Mouse (Mus musculus) hindbrain, embryonic 14.5 days (tissue): ENCODE measurements around the gene Slco3a1. TPM values are rescaled to one million over a fixed set of nuclear protein-coding genes. Genes with fewer than 3 reads are reported as not detected.

ENCODE experiments used
- ATAC-seq: fragments of 200-750 bp; cut with Nextera tagmentation; 2 replicates; pipeline ENCODE4 v1.8.0; 2017; ENCODE audit warnings: moderate number of reproducible peaks, mild to moderate bottlenecking, moderate TSS enrichment, moderate library complexity; ENCODE audit not compliant: low FRiP score
- DNase-seq: peaks from one replicate; pipeline ENCODE4 v3.0.0-alpha.2; 2015; ENCODE audit warnings: low spot score
- H3K27ac ChIP-seq: fragments of 300-500 bp; sonication (generic); 2 replicates; pipeline ENCODE4 v1.5.1; 2014; ENCODE audit warnings: mild to moderate bottlenecking, moderate library complexity
- H3K27me3 ChIP-seq: fragments of 300-500 bp; sonication (generic); 2 replicates; pipeline ENCODE4 v1.6.1; 2014; ENCODE audit warnings: mild to moderate bottlenecking, low read length, mixed read lengths; ENCODE audit not compliant: control insufficient read depth, insufficient read depth
- H3K36me3 ChIP-seq: fragments of 300-500 bp; sonication (generic); replicated peaks from 2 replicates; pipeline ENCODE4 v1.6.1; 2014; ENCODE audit not compliant: control insufficient read depth, insufficient read depth
- H3K4me1 ChIP-seq: fragments of 300-500 bp; sonication (generic); replicated peaks from 2 replicates; pipeline ENCODE4 v1.6.1; 2014; ENCODE audit warnings: antibody characterized with exemption, low read length, mixed read lengths; ENCODE audit not compliant: control insufficient read depth, insufficient read depth
- H3K4me2 ChIP-seq: fragments of 300-500 bp; sonication (generic); replicated peaks from 2 replicates; pipeline ENCODE4 v1.6.1; 2014; ENCODE audit warnings: mild to moderate bottlenecking, moderate library complexity
- H3K4me3 ChIP-seq: fragments of 300-500 bp; sonication (generic); replicated peaks from 2 replicates; pipeline ENCODE4 v1.5.1; 2014; ENCODE audit warnings: mild to moderate bottlenecking, low read length
- H3K9ac ChIP-seq: fragments of 300-500 bp; sonication (generic); 2 replicates; pipeline ENCODE4 v1.6.1; 2014
- H3K9me3 ChIP-seq: fragments of 300-500 bp; sonication (generic); 2 replicates; pipeline ENCODE4 v1.6.1; 2016; ENCODE audit warnings: low read length; ENCODE audit not compliant: control insufficient read depth
- WGBS: fragments of 180-500 bp; shearing (Covaris S2); extraction: QIAGEN DNeasy Blood & Tissue Kit; methylation state at CpG from one replicate; pipeline ENCODE4 v1.1.7; 2014; 5-methylcytosine and 5-hydroxymethylcytosine counted together
- polyA plus RNA-seq: library from polyadenylated mRNA; unstranded; fragments of >200 nt; fragmentation: Nextera tagmentation; extraction: Ambion mirVana; gene quantifications from 2 replicates; pipeline ENCODE4 v1.2.1, GENCODE M21; 2014

Gene Slco3a1
- polyA plus RNA-seq, 1 experiment from 2014 or later: 14.6 TPM

GRCm38 (mm10) chr7:74313279-74314105 lies 241.1 kb downstream of the Slco3a1 start:
- Histone ChIP-seq H3K27me3 (no peaks in the 10 kb centered on the region), H3K4me3 (no peak overlapping the region), H3K9ac (no peak overlapping the region), H3K27ac (no peak overlapping the region), H3K4me1 (peaks cover 9% of the 10 kb centered on the region; the same call in 1 of the 2 replicates), H3K9me3 (no peaks in the 10 kb centered on the region), H3K4me2 (no peak overlapping the region), H3K36me3 (no peaks in the 10 kb centered on the region)
- no peak for DNase-seq
- ATAC-seq: no peak
- 57% methylated on average over 6 of the region's 6 CpGs for WGBS

- H3K27me3 ChIP-seq: no peaks in the 10 kb centered on the region
These were observed 243.0 kb downstream of the Slco3a1 start for GRCm38 (mm10) chr7:74311536-74311935.

GRCm38 (mm10) chr7:74303611-74304300 lies 250.8 kb downstream of the Slco3a1 start:
- H3K4me1 ChIP-seq: peaks cover 14% of the 10 kb centered on the region; the same call in 1 of the 2 replicates
- H3K27me3 ChIP-seq: no peaks in the 10 kb centered on the region
- peak overlapping the region; percentile 9 for H3K4me2 ChIP-seq
- no peak overlapping the region for H3K4me3 ChIP-seq
- no peaks in the 10 kb centered on the region for H3K9me3 ChIP-seq
- peak overlapping the region; percentile 2; the same call in 1 of the 2 replicates for H3K9ac ChIP-seq
- ATAC-seq (peak; percentile 57; the same call in 1 of the 2 replicates), DNase-seq (peak; percentile 65)
- peak overlapping the region; percentile 76 for H3K27ac ChIP-seq
- 22% methylated on average over 14 of the region's 14 CpGs for WGBS
- no peaks in the 10 kb centered on the region for H3K36me3 ChIP-seq

More at GRCm38 (mm10) chr7:74311536-74311935, 243.0 kb downstream of the Slco3a1 start:
- Histone ChIP-seq H3K36me3 (no peaks in the 10 kb centered on the region), H3K4me2 (no peak overlapping the region), H3K9ac (no peak overlapping the region), H3K4me3 (no peak overlapping the region), H3K4me1 (peaks cover 9% of the 10 kb centered on the region; the same call in 1 of the 2 replicates), H3K9me3 (no peaks in the 10 kb centered on the region), H3K27ac (no peak overlapping the region)
- 37% methylated on average over 4 of the region's 4 CpGs for WGBS
- DNase-seq: no peak
- ATAC-seq: no peak

GRCm38 (mm10) chr7:74303081-74303480 lies 251.5 kb downstream of the Slco3a1 start:
- Histone ChIP-seq H3K4me3 (no peak overlapping the region), H3K27me3 (no peaks in the 10 kb centered on the region), H3K9ac (no peak overlapping the region), H3K4me1 (peaks cover 14% of the 10 kb centered on the region; the same call in 1 of the 2 replicates), H3K4me2 (no peak overlapping the region), H3K9me3 (no peaks in the 10 kb centered on the region), H3K27ac (peak overlapping the region; percentile 76), H3K36me3 (no peaks in the 10 kb centered on the region)
- ATAC-seq (no peak), DNase-seq (no peak)
- WGBS: 39% methylated on average over 5 of the region's 5 CpGs

GRCm38 (mm10) chr7:74286531-74286930 lies 268.0 kb downstream of the Slco3a1 start:
- Histone ChIP-seq H3K4me1 (0 out of 2 replicates have a peak, but pooled peaks cover 4% of the 10 kb centered on the region), H3K4me3 (no peak overlapping the region), H3K9ac (no peak overlapping the region), H3K9me3 (no peaks in the 10 kb centered on the region), H3K27ac (no peak overlapping the region), H3K4me2 (no peak overlapping the region), H3K36me3 (no peaks in the 10 kb centered on the region), H3K27me3 (no peaks in the 10 kb centered on the region)
- DNase-seq: no peak
- ATAC-seq: no peak
- WGBS: 59% methylated on average over 4 of the region's 4 CpGs

- Histone ChIP-seq H3K9me3 (no peaks in the 10 kb centered on the region), H3K27ac (no peak overlapping the region), H3K27me3 (no peaks in the 10 kb centered on the region), H3K36me3 (no peaks in the 10 kb centered on the region), H3K4me3 (no peak overlapping the region), H3K9ac (no peak overlapping the region), H3K4me2 (no peak overlapping the region), H3K4me1 (no peaks in the 10 kb centered on the region)
- WGBS: 88% methylated on average over 2 of the region's 2 CpGs
- ATAC-seq (no peak), DNase-seq (no peak)
These were observed 274.2 kb downstream of the Slco3a1 start for GRCm38 (mm10) chr7:74280371-74280770.

GRCm38 (mm10) chr7:74279356-74279755 lies 275.2 kb downstream of the Slco3a1 start:
- no peak overlapping the region for H3K4me2 ChIP-seq
- no peaks in the 10 kb centered on the region for H3K27me3 ChIP-seq
- no peak overlapping the region for H3K4me3 ChIP-seq
- H3K9ac ChIP-seq: no peak overlapping the region
- H3K4me1 ChIP-seq: no peaks in the 10 kb centered on the region
- H3K36me3 ChIP-seq: no peaks in the 10 kb centered on the region
- H3K9me3 ChIP-seq: no peaks in the 10 kb centered on the region
- H3K27ac ChIP-seq: no peak overlapping the region
- 84% methylated on average over 3 of the region's 3 CpGs for WGBS
- ATAC-seq (no peak), DNase-seq (no peak)

- Histone ChIP-seq H3K4me1 (no peaks in the 10 kb centered on the region), H3K4me2 (no peak overlapping the region), H3K9ac (no peak overlapping the region), H3K36me3 (no peaks in the 10 kb centered on the region), H3K27ac (no peak overlapping the region), H3K4me3 (no peak overlapping the region), H3K9me3 (no peaks in the 10 kb centered on the region), H3K27me3 (no peaks in the 10 kb centered on the region)
- 79% methylated on average over 1 of the region's 1 CpGs for WGBS
- no peak for ATAC-seq
- DNase-seq: no peak
These were observed 284.5 kb downstream of the Slco3a1 start for GRCm38 (mm10) chr7:74270089-74270394.

GRCm38 (mm10) chr7:74269283-74270088 lies 285.1 kb downstream of the Slco3a1 start:
- peak overlapping the region; percentile 34; the same call in 1 of the 2 replicates for H3K27ac ChIP-seq

More at GRCm38 (mm10) chr7:74269283-74270088, 285.1 kb downstream of the Slco3a1 start:
- DNase-seq (no peak), ATAC-seq (no peak)
- no peaks in the 10 kb centered on the region for H3K36me3 ChIP-seq
- H3K4me3 ChIP-seq: no peak overlapping the region
- H3K4me1 ChIP-seq: no peaks in the 10 kb centered on the region
- H3K9me3 ChIP-seq: no peaks in the 10 kb centered on the region
- H3K4me2 ChIP-seq: no peak overlapping the region
- 49% methylated on average over 11 of the region's 11 CpGs for WGBS
- H3K9ac ChIP-seq: no peak overlapping the region
- H3K27me3 ChIP-seq: no peaks in the 10 kb centered on the region
